In genomic region chr12:16046643-16047042, GRCm38 (mm10) we compare ENCODE assay signal across 19 mouse cellular contexts.
DNase-seq lines count a peak whose midpoint lies in the region; ATAC-seq lines count a peak whose summit lies in the region.
"Had no signal": no experiment of that assay in that cellular context is flagged by ENCODE, and none has a peak within 500 bp of the region (broad histone marks: within the 10 kb centered on the region; RNA-seq: fewer than 3 reads in every experiment).

No protein-coding gene starts in this region.

- no peak overlapping the region for H3K9ac ChIP-seq in embryonic facial prominence, embryonic 14.5 days (ENCODE audit: low read depth, low read length)
- no peak overlapping the region for H3K9ac ChIP-seq in liver, embryonic 15.5 days
- no peak overlapping the region for H3K9ac ChIP-seq in stomach, embryonic 16.5 days (ENCODE audit: low read length)
- H3K9ac ChIP-seq: embryonic facial prominence, embryonic 12.5 days; forebrain, embryonic 12.5 days; neural tube, embryonic 13.5 days had no signal

- ATAC-seq in embryonic facial prominence, embryonic 14.5 days (ENCODE audit: low read depth), result no peak
- peak; percentile 88 for ATAC-seq in liver, embryonic 15.5 days (ENCODE audit: insufficient read depth)
- ATAC-seq in stomach, embryonic 16.5 days (ENCODE audit: insufficient read depth, low FRiP score), result peak; percentile 10
- ATAC-seq: hindbrain, postnatal 0 days had no signal

- H3K4me1 ChIP-seq in embryonic facial prominence, embryonic 14.5 days (ENCODE audit: control insufficient read depth, insufficient read depth, low read length), result peaks cover 7% of the 10 kb centered on the region
- H3K4me1 ChIP-seq in liver, embryonic 15.5 days (replicated peaks), result peaks cover 27% of the 10 kb centered on the region
- H3K4me1 ChIP-seq in stomach, embryonic 16.5 days (ENCODE audit: control insufficient read depth, insufficient read depth, low read length), result no peaks in the 10 kb centered on the region
- no peaks in the 10 kb centered on the region; the same call in 1 of the 2 replicates for H3K4me1 ChIP-seq in hindbrain, embryonic 10.5 days (replicated peaks)
- H3K4me1 ChIP-seq: forebrain, embryonic 12.5 days; neural tube, embryonic 13.5 days had no signal

- H3K9me3 ChIP-seq in embryonic facial prominence, embryonic 14.5 days (ENCODE audit: control insufficient read depth, low read length), result no peaks in the 10 kb centered on the region
- no peaks in the 10 kb centered on the region for H3K9me3 ChIP-seq in liver, embryonic 15.5 days (replicated peaks)
- H3K9me3 ChIP-seq in stomach, embryonic 16.5 days (replicated peaks; ENCODE audit: control insufficient read depth, low read length), result no peaks in the 10 kb centered on the region
- no peaks in the 10 kb centered on the region for H3K9me3 ChIP-seq in hindbrain, embryonic 10.5 days
- H3K9me3 ChIP-seq: embryonic facial prominence, embryonic 12.5 days; forebrain, embryonic 12.5 days; neural tube, embryonic 13.5 days had no signal

- H3K36me3 ChIP-seq in embryonic facial prominence, embryonic 14.5 days (ENCODE audit: control insufficient read depth, insufficient read depth, low read length), result no peaks in the 10 kb centered on the region
- no peaks in the 10 kb centered on the region for H3K36me3 ChIP-seq in liver, embryonic 15.5 days (replicated peaks)
- H3K36me3 ChIP-seq in stomach, embryonic 16.5 days (ENCODE audit: control insufficient read depth, insufficient read depth, low read length), result no peaks in the 10 kb centered on the region
- no peaks in the 10 kb centered on the region for H3K36me3 ChIP-seq in hindbrain, embryonic 10.5 days
- H3K36me3 ChIP-seq: embryonic facial prominence, embryonic 12.5 days; forebrain, embryonic 12.5 days; neural tube, embryonic 13.5 days had no signal

- H3K27me3 ChIP-seq in embryonic facial prominence, embryonic 14.5 days (replicated peaks; ENCODE audit: control insufficient read depth, insufficient read depth, low read length), result no peaks in the 10 kb centered on the region
- no peaks in the 10 kb centered on the region for H3K27me3 ChIP-seq in liver, embryonic 15.5 days
- no peaks in the 10 kb centered on the region for H3K27me3 ChIP-seq in stomach, embryonic 16.5 days (ENCODE audit: control insufficient read depth, insufficient read depth, low read length)
- no peaks in the 10 kb centered on the region for H3K27me3 ChIP-seq in hindbrain, embryonic 10.5 days (ENCODE audit: insufficient read depth, poor library complexity, severe bottlenecking)
- H3K27me3 ChIP-seq: embryonic facial prominence, embryonic 12.5 days; forebrain, embryonic 12.5 days; neural tube, embryonic 13.5 days had no signal

- no peak overlapping the region for H3K4me2 ChIP-seq in embryonic facial prominence, embryonic 14.5 days (ENCODE audit: low read depth, low read length)
- H3K4me2 ChIP-seq in liver, embryonic 15.5 days, result peak overlapping the region; percentile 8; the same call in 1 of the 2 replicates
- no peak overlapping the region for H3K4me2 ChIP-seq in stomach, embryonic 16.5 days (ENCODE audit: low read depth, low read length)
- H3K4me2 ChIP-seq: embryonic facial prominence, embryonic 12.5 days; forebrain, embryonic 12.5 days; midbrain, embryonic 11.5 days; neural tube, embryonic 13.5 days had no signal

- peak; percentile 80 for DNase-seq in ovary, adult 18-20 months (ENCODE audit: low spot score)
- no peak for DNase-seq in ovary, postnatal 14 days (ENCODE audit: low spot score)
- DNase-seq in embryonic facial prominence, embryonic 14.5 days (ENCODE audit: low spot score), result no peak
- DNase-seq in cerebellum, postnatal 25 days, result no peak
- no peak for DNase-seq in frontal cortex, postnatal 25 days (ENCODE audit: low spot score in 2 of 2)
- DNase-seq in hindbrain, embryonic 10.5 days (ENCODE audit: low spot score), result no peak
- DNase-seq: cerebellum, postnatal 14 days; heart, postnatal 4 days; layer of hippocampus, postnatal 36 days; retina, postnatal 1 day; right cerebral cortex, postnatal 4 days; thymus, postnatal 14 days had no signal

- no peak overlapping the region for H3K4me3 ChIP-seq in embryonic facial prominence, embryonic 14.5 days (ENCODE audit: low read depth, low read length)
- no peak overlapping the region for H3K4me3 ChIP-seq in liver, embryonic 15.5 days (replicated peaks)
- H3K4me3 ChIP-seq in stomach, embryonic 16.5 days (replicated peaks; ENCODE audit: low read length), result no peak overlapping the region
- H3K4me3 ChIP-seq in hindbrain, embryonic 10.5 days, result no peak overlapping the region
- H3K4me3 ChIP-seq: embryonic facial prominence, embryonic 12.5 days; forebrain, embryonic 12.5 days; neural tube, embryonic 13.5 days had no signal

- WGBS in embryonic facial prominence, embryonic 14.5 days, result 57% methylated on average over 1 of the region's 1 CpGs
- WGBS in liver, embryonic 15.5 days (ENCODE audit: insufficient replicate concordance), result 11% methylated on average over 1 of the region's 1 CpGs
- WGBS in stomach, embryonic 16.5 days, result 38% methylated on average over 1 of the region's 1 CpGs
- WGBS in hindbrain, embryonic 10.5 days, result 90% methylated on average over 1 of the region's 1 CpGs

- 0 out of 2 replicates have a peak overlapping the region, but pooled peaks have one; percentile 6 for H3K27ac ChIP-seq in embryonic facial prominence, embryonic 14.5 days (replicated peaks; ENCODE audit: low read depth, low read length)
- peak overlapping the region; percentile 10; the same call in 1 of the 2 replicates for H3K27ac ChIP-seq in liver, embryonic 15.5 days (replicated peaks)
- H3K27ac ChIP-seq in stomach, embryonic 16.5 days (ENCODE audit: low read length), result 0 out of 2 replicates have a peak overlapping the region, but pooled peaks have one; percentile 28
- H3K27ac ChIP-seq in hindbrain, embryonic 10.5 days, result no peak overlapping the region
- H3K27ac ChIP-seq: embryonic facial prominence, embryonic 12.5 days; forebrain, embryonic 12.5 days; hindbrain, postnatal 0 days; neural tube, embryonic 13.5 days had no signal
